Mouse (Mus musculus) ovary, postnatal 10 days (tissue): Measurements from ENCODE around the gene Rnf17.

Experiments
- DNase-seq: peaks from one replicate; pipeline ENCODE4 v3.0.0; 2022; ENCODE audit warnings: low spot score

Gene Rnf17

DNA sequence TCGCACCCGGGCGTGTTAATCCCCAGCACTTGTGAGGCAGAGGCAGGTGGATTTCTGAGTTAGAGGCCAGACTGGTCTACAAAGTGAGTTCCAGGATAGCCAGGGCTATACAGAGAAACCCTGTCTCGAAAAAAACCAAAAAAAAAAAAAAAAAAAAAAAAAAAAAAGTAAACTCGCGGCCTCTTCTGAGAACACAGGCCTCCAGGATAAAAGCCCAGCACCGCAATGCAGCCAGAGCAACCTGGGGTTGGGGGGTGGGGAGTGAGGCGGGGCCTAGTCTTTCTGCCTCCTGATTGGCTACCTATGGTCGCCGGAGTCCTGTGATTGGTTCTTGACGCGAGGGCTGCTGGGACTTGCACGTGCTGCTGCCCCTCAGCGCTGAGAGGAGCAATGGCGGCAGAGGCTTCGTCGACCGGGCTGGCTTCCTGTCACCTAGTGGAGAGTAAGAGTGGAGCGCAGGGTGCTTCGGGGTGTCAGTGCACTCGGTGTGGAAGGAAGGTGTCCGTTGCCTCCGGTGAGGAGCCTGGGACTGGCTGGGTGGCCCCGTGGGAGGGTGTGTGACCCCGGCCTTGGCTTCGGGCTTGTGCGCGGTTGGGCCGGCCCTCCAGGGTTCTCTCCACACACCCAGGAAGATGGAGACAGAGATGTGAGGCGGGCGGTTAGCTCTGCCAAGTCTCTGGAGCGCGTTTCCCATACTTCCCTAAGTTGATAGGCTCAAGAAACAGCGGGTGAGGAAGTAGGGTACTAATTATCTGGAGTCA lies at the start of gene Rnf17:
Rnf17 (plus strand) TSS at position 271 of the 761 bp plus-strand sequence.
- DNase-seq = no peak

DNA sequence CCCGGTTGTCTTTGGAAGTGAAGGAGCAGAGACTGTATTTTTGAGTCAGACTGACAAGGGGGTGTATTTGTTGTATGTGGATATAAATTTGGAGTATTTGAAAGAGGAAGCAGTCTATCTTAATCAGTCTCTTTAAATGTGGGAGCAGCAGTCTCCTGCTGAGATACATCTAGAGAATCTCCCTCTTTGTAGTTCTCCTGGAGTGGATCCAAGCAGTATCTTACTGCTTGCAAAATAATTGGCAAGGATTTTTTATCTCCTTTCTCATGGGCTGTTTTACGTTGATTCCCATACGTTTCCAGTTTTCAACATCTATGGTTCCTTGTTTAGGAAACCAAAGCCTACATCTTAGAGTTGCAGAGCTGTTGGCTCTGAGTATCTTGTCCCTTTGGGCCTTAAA lies 47.6 kb upstream of the Rnf17 start:
- DNase-seq = no peak

DNA sequence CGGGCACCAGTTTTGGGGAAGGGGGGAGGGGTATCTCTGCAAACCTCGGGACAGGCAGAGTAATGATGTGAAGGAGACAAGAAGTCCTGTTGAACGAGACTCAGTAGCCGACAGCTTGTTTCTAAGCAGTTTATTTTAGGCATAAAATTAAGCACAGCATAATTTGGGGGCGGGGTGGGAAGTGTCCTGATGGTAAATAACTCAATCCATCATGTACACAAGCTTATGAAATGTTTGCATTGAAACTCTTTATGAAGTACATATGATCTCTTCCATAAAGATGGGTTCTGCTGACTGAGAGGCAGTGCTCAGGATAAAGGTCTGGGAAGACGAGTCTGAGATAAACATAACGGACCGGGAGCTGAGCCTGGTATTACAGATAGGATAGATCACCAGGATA lies 47.0 kb upstream of the Rnf17 start:
- DNase-seq = no peak

DNA sequence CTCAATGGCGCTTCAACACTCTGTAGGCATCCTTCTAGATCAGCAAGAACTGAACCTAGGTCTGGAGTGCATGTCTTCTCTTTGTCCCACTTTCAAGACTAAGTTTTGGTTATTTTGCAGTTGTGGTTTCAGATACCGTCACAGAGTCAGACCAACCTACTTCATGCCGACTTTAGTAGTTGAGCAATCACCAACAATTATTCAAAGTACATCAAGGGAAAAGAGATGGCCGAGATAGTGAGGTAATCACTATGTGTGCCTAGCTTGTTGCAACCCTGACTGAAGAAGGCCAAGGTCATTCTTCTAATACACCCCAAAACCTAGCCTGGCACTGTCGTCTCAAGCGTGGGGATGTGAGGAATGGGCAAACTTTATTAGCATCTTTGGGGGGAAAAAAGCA lies 46.2 kb upstream of the Rnf17 start:
- DNase-seq = no peak

DNA sequence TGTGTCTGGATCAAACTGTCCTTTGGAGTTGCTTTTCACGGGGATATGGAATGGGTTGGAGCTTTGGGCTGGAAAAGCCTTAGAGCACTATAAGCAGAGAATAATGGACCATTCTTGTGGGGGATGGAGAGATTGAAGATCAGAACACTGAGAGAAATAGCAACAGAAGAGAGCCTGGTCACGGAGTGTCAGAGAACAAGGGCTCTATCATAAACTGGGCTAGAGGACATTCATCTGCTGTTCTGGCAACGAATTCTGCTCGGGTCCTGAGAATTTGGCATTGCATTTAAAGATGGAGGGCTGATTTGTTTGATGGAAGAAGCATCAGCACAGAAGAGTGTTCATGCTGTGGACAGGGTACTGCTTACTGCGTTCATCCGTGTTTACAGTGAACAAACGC lies 44.0 kb upstream of the Rnf17 start:
- DNase-seq = no peak

DNA sequence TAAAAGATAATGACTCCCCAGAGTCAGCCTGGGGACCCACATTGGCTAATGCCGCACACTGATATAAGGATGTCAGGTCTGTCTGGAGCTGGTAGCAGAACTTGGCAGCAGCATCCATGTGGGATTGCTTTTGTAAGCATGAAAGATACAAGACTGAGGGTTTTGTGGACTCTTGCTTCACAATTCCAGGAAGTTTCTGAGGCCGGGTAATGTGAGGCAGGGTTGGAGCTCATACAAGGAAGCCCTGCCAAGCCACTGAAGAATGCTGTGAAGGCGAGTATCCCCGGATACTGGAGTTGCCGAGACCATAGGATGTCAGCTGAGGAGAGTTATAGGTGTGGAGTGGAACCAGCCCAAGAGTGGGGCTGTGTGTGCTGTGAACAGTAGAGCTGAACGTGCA lies 43.2 kb upstream of the Rnf17 start:
- DNase-seq = no peak

DNA sequence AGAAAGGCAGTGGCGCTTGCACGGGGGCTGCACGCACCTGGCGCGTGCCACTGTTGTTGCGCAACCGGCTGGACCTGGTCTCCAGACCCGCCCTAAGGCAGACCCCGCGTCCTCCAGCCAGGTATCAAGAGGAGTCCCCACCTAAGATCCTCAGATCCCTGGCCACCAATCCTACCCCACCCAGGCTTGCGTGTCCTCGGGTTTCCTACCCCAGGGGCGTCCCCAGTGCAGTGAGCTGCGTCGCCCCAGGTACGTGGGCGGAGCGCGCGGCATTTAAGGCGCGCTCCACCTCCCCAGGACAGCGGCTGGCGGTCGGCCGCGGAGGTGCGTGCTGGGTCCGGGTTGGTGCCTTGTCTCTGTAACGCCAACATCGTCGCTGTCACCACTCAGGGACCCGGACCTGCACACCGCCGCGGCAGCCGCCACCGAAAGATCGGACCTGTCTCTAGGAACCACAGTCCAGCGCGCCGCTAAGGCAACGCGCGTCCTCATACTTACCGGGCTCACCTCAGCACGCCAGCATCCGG lies 37.6 kb upstream of the Rnf17 start, which contains the start of gene Atp12a:
Atp12a (plus strand) TSS at position 358 of the 527 bp plus-strand sequence.
- DNase-seq = no peak

DNA sequence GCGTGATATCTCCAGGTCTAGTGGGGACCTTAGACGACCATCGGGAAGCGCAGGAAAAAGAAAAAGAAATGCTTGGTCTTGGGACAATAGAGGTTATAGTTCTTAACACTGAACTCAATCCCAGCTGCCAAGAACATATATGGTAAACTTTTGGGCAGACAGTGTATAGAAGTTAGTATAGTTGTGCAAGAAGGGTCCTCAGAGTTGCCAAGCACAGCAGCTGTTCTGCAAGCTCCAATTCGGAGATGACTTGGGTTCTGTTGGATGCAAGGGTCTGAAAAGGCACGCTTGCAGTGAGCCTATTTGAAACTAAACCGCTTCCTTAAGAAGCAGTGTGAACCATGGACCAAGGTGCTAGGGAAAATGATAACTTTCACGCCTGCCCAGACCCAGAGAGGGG lies 37.1 kb upstream of the Rnf17 start:
- no peak for DNase-seq

DNA sequence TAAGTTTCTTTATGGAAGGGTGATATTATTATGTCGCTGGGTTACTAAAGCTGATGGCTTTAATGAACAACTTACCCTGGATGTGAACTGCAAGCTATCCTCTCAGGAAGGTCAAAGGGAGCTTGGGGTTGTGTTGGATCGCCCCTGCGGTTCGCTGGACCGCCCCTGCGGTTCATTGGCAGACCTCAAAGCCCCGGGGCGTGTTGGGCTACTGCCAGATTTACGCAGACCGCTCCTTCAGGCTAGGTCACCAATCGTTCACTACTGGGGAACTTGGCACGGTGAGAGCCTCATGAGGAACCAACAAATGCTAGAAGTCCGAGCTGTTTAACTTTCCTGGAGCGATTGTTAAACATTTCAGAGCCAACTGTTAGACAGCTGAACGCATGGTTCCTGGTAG lies 35.7 kb upstream of the Rnf17 start:
- no peak for DNase-seq

DNA sequence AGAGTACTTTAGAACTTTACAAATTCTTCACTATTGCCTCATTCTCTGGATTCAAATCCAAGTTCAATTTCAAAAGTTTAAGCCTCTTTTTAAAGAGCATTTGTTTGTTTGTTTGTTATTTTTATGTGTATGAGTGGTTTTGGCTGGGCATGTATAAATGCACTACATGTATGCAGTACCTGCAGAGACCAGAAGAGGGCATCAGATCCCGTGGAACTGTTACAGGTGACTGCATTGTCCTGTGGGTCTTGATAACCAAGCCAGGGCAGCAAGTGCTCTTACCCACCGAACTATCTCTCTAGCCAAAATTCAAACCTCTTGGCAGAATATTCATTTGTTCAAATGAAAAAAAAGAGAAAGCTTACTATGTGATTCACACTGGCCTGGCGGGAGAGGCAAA lies 33.5 kb upstream of the Rnf17 start:
- DNase-seq = no peak

DNA sequence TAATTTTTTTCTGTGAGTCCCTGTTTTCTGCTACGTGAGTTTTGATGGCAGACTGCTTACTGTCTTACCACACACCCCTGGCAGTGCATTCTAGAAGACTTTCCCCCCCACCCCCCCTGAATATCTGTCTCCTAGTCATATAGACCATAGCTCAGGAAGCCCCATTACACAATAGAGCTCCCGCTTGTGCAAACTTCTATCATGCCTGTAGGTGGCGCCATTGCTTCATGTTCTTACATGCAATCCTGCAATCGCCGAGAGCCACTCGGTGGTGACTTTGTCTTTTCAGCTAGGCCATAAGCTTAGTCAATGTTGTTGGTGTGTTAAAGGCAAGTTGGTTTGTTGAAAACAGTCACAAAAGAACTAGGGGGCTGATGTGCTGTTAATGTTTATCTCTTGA lies 26.6 kb upstream of the Rnf17 start:
- peak; percentile 58 for DNase-seq

DNA sequence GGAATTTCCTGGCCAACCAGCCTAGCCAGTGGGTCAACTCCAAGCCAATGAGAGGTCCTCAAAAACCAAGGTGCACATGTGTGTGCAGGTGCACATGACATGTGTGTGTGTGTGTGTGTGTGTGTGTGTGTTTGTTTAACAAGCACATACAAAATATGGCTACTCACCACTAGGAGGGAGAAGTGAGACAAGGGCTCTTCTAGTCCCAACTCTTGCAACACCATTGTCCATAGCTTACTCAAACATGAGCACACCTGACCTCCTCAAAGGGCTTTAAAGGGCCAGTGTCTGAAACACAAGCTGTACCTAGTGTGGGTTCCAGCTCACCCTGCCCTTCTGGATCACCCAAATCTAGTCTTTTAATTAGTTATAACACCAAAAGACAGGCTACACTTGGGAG lies 24.6 kb upstream of the Rnf17 start:
- DNase-seq = no peak

DNA sequence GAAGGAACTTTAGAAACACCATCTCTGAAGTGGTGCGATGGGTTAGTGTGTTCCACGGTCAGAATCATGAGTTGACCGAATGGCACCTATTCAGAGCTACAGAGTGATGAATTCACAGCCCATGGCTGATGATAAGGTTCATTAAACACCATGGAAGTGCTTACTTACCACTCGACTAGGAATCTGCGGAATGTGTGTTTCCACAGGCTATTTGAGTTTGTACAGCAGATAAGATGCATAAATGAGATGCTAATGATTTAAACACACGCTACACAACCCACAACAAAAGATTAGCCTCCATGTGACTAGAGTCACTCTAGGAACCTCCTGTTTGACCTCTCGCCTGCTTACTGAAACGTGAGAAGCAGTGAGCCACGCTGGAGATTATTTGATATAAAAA lies 23.0 kb upstream of the Rnf17 start:
- DNase-seq = no peak

DNA sequence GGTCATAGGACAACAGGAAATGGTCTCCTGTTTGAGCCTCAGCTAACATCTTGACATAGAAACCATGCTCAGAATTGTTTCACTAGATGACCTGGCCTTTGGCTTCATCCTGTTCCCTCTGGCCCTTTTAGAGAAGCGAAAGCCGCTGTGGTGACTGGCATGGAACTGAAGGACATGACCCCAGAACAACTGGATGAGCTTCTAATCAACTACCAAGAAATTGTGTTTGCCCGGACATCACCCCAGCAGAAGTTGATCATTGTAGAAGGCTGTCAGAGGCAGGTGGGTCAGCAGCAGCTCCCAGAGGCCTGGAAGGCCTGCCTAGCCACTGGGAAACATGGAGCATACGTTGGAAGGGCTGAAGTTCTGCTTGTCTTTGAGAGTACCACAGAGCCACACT lies 20.0 kb upstream of the Rnf17 start:
- DNase-seq = no peak

DNA sequence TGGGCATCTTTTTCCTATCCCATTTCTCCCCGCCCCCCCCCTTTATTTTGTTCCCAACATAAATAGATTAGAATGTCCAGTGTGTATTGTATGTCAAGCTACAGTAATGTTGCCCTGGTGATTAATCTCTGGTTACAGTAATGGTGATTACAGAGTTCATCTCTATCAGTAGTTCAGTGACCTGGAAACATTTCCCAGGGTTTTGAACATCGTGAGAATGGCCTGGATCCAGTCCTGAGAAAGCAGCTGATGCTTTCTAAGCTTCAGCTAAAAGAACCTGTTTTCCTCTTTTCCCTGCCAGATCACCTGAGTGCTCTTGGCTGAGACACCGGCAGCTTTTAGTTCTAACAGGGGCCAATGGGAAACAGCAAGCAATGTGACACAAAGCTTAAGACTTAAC lies 12.1 kb upstream of the Rnf17 start:
- DNase-seq = no peak

DNA sequence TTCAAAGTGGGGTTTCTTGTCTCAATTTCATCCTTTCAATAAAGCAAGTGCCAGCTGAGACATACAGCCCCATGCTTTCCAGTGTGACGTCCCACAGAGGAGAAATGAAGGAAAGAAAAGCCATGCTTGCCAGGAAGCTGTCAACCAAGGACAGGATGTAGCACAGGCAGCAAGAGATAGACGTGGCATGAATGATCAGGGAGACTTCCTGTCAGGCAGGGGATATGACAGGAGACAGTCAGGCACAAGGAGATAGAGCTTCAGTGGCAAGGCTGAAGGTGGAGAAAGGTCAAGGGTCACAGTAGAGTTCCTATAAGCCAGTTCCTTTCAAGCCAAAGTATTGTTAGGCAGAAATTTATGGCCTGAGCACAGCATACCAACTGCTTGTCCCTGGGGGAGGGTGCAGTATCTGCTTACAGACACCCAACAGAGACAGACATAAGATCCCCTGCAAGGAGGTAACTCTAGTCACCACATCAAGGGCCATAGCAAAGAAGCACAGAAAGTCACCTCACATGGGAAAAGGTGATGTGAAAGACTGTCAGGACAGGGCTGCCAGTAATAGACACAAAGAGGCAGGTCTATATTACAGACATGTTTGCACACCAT lies 8.6 kb upstream of the Rnf17 start:
- DNase-seq = no peak

DNA sequence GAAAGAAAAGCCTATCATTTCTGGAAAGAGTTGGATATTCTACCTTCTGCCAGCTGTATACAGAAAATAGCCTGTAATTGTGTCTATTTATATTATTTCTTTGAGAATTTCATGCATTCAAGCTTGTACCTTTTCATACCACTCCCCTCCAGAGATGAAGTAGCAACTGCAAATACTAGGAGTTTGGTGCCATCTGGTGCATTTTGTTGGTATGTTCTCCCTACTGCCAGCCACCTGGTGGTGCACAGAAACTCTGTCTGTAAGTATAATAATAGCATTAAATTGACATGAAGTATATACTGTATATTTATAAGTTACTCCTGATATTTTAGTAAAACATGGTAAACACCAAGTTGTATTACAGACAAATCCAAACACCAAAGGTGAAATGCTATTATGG lies 4.4 kb upstream of the Rnf17 start:
- DNase-seq = no peak

DNA sequence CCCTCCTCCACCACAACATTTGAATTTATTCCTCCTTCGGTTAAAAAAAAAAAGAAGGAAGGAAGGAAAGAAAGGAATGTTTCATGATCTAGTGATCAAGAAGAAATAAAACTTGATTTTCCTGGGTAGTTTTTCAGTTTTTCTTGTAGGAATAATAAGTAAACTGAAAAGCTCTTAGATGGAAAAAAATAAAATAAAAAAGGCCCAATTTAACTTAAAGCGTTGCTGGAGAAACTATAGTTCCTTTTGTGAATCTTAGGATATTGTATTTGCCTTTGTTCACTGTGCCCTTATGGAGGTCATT lies 643 bp downstream of the Rnf17 start:
- no peak for DNase-seq

DNA sequence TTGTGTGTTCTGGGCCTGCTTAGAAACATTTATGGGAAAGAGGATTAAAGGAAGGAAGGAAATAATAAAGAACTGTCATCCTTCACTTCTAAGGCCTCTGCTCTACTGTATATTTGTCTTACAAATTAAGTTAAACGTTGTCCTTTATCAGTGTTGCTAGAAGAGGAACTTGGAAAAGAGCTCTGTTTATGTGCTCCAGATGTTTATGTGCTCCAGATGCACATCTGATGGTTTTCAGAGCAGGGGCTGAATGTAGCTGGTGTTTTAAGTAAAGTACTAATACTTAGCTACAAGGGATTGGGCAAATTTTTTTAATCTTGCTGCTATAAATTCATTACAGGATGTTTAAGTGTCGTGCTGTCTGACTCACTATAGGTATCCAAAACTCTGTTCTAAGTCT lies 59.7 kb downstream of the Rnf17 start:
- DNase-seq = no peak

DNA sequence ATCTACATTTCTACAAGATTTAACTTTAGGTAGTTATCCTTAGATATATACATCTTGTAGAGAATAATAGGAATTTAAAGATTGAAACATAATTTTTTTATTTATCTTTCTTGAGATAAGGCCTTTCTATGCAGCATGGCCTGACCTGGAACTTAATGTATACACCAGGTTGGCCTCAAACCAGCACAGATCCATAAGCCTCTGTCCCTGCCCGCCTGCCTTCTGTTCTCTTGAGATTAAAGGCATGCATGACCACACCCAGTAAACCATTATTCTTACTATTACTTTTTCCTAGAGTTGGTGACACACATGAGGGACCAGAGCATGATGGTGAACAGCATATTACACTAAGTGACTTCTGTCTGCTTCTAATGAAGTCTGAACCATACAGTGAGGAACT lies 60.3 kb downstream of the Rnf17 start:
- no peak for DNase-seq

DNA sequence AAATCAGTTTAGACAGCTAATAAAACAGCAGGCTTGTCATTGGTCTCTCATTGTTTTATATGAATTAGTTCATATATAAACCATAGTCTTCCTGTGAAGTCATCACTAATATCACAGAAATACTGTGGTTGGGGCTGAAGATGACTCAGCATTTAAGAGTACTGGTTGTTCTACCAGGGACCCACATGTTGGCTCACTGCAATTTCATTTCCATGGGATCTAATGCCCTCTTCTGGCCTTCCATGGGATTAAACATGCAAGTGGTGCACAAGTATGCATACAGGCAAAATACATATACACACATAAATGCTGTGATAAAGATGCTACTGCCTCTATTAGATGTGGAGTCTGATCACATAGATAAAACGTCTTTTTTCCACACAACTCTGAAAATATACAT lies 65.8 kb downstream of the Rnf17 start:
- DNase-seq = no peak

DNA sequence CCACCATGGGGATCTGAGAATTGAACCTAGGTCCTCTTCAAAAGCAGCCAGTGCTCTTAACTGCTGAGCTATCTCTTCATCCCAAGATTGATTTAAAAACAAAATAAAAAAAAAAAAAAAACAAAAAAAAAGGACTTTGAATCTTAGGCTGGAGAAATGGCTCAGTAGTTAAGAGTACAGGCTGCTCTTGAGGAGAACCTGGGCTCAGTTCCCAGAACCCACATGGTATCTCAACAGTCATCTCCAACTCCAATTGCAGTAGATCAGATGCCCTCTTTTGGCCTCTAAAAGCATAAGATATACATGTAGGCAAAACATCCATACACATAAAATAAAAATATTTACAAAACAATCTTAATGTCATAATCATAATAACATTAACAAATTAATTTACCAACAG lies 87.4 kb downstream of the Rnf17 start:
- DNase-seq = no peak

DNA sequence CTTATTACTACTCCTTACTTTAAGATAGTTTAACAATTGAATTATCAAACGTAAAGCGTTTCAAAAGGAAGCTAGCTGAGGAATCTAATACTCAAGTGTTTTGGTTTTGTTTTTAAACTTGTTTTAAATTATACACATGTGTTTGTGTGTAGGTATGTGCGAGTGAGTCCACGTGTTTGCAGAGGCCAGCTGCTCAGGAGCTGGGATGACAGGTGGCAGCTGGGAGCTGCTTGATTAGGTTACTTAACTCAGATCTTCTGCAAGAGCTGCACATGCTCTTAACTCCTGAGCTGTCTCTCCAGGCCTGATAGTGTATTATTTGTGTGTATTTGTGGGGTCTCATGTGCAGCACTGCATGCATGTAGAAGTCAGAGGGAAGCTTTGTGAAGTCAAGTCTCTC lies 100.0 kb downstream of the Rnf17 start:
- DNase-seq = no peak

DNA sequence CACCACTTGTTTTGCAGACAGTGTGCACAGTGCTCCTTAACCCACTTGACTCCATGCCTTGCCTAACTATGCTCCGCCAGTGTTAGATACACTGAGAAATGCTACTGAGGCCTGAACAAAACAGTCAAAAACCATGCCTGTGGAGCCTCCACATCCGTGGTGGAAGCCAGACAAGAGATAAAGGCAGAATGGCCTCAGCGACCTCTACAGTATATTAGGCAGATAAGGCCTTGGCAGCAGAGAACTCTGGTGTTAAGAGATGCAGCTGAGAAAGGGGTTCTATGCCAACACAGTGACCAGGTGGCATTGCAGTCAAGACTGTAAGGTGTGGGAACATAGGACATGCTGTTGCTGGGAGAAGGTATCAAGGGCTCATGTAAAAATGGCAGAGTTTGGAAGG lies 104.4 kb downstream of the Rnf17 start:
- no peak for DNase-seq
